Mouse (Mus musculus) hindbrain, postnatal 0 days (tissue): ENCODE measurements around the gene Kansl3. TPM values are rescaled to one million over a fixed set of nuclear protein-coding genes. Genes with fewer than 3 reads are reported as not detected.

Source experiments
- ATAC-seq: fragments of 200-750 bp; cut with Nextera tagmentation; 2 replicates; pipeline ENCODE4 v1.8.0; 2017; ENCODE audit warnings: mild to moderate bottlenecking, moderate TSS enrichment, moderate library complexity
- DNase-seq: peaks from one replicate; pipeline ENCODE4 v3.0.0-alpha.2; 2015; ENCODE audit warnings: low spot score
- H3K27ac ChIP-seq: fragments of 300-500 bp; sonication (generic); 2 replicates; pipeline ENCODE4 v1.5.1; 2014; ENCODE audit warnings: mild to moderate bottlenecking
- H3K27me3 ChIP-seq: fragments of 300-500 bp; sonication (generic); 2 replicates; pipeline ENCODE4 v1.6.1; 2014; ENCODE audit warnings: low read length, mixed read lengths; ENCODE audit not compliant: insufficient read depth
- H3K36me3 ChIP-seq: fragments of 300-500 bp; sonication (generic); 2 replicates; pipeline ENCODE4 v1.6.1; 2014; ENCODE audit warnings: low read length, mixed read lengths; ENCODE audit not compliant: insufficient read depth
- H3K4me1 ChIP-seq: fragments of 300-500 bp; sonication (generic); 2 replicates; pipeline ENCODE4 v1.6.1; 2014; ENCODE audit warnings: antibody characterized with exemption, low read length, mixed read lengths; ENCODE audit not compliant: insufficient read depth
- H3K4me2 ChIP-seq: fragments of 300-500 bp; sonication (generic); 2 replicates; pipeline ENCODE4 v1.6.1; 2014; ENCODE audit warnings: low read depth, mild to moderate bottlenecking, low read length, moderate library complexity, mixed read lengths
- H3K4me3 ChIP-seq: fragments of 300-500 bp; sonication (generic); 2 replicates; pipeline ENCODE4 v1.5.1; 2014; ENCODE audit warnings: low read length
- H3K9ac ChIP-seq: fragments of 300-500 bp; sonication (generic); replicated peaks from 2 replicates; pipeline ENCODE4 v1.6.1; 2014; ENCODE audit warnings: mild to moderate bottlenecking, low read length, moderate library complexity, mixed read lengths
- H3K9me3 ChIP-seq: fragments of 300-500 bp; sonication (generic); 2 replicates; pipeline ENCODE4 v1.6.1; 2016; ENCODE audit warnings: low read length, mixed read lengths
- CTCF ChIP-seq: IDR thresholded peaks from 2 replicates; pipeline ENCODE4 v1.5.1; 2016; ENCODE audit warnings: antibody characterized with exemption, control low read depth, low read depth
- WGBS: fragments of 180-500 bp; shearing (Covaris S2); extraction: QIAGEN DNeasy Blood & Tissue Kit; methylation state at CpG from one replicate; pipeline ENCODE4 v1.1.7; 2014; 5-methylcytosine and 5-hydroxymethylcytosine counted together
- polyA plus RNA-seq: library from polyadenylated mRNA; unstranded; fragments of >200 nt; fragmentation: Nextera tagmentation; extraction: Ambion mirVana; gene quantifications from 2 replicates; pipeline ENCODE4 v1.2.1, GENCODE M21; 2015
- total RNA-seq: library from RNA; depleted of rRNA; stranded (reverse); fragments of >200 nt; gene quantifications from 2 replicates; pipeline ENCODE4 v1.2.3, GENCODE M21; 2014

Kansl3 gene
- total and polyA plus RNA-seq, 2 experiments from 2014 or later, result 31.5 to 60.4 TPM

DNA sequence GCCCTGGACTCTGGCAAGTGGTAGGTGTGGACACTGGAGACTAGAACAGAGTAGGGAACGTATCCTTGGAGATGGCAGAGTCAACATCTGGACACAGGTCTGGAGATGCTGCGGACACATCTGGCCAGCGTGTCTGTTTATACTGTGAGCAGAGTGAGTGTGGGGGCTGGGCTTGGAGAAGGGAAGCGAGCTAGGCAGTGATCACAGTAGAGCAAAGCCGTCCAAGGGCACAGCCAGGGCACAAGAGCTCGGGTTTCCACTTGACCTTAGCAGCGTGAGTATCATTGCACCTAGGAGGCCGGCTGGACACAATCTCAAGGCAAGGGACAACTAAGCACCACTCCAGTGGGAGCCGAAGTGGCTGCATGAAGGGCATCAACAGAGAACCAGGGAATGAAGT lies 45.9 kb downstream of the Kansl3 start:
- ATAC-seq (no peak), DNase-seq (no peak)
- no peaks in the 10 kb centered on the region for H3K4me1 ChIP-seq
- H3K27ac ChIP-seq, result no peak overlapping the region
- H3K9me3 ChIP-seq, result no peaks in the 10 kb centered on the region
- H3K4me3 ChIP-seq, result no peak overlapping the region
- H3K4me2 ChIP-seq, result no peak overlapping the region
- peaks cover 3% of the 10 kb centered on the region for H3K36me3 ChIP-seq
- H3K9ac ChIP-seq, result no peak overlapping the region
- H3K27me3 ChIP-seq, result no peaks in the 10 kb centered on the region
- WGBS, result 78% methylated on average over 9 of the region's 9 CpGs
- no peak for TF ChIP-seq CTCF

DNA sequence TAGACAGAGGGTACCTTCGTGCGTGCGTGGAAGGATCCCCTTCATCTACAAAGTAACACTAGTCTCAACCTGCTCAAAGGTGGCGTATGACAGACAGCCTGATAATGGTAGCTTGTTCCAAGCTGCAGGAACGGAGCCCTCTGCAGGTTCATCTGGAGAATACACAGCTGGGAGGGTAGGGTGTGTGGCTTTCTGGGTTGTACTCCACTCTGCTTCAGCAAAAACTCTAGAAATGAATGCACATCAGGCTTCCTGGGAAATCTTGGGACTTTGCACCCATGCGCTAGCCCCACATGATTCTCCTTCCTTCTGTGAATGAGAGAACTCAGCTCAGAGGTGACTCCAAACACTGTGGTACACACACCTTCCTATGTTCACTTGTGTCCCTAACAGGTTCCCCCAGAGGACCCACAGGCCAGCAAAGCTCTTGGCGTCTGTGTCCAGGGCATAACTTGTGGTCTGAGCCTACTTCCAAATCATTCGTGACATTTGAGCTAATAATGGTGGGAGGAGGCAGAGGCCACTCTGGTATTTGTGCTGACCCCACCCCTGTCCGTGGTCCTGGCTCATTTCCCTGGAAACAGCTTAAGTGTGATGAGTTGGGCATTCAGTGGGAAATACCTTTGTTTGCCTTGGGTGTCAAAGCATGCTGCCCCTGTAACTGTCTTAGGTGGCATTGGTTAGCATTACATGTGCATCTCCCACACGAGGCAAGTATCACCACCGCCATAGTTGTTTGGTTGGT lies 47.0 kb downstream of the Kansl3 start:
- Histone ChIP-seq H3K4me1 (no peaks in the 10 kb centered on the region), H3K36me3 (peaks cover 3% of the 10 kb centered on the region), H3K27ac (no peak overlapping the region), H3K27me3 (no peaks in the 10 kb centered on the region), H3K4me3 (no peak overlapping the region), H3K9me3 (no peaks in the 10 kb centered on the region), H3K9ac (no peak overlapping the region), H3K4me2 (no peak overlapping the region)
- TF ChIP-seq CTCF, result peak; percentile 48
- ATAC-seq, result no peak
- DNase-seq, result no peak
- 76% methylated on average over 11 of the region's 11 CpGs for WGBS

DNA sequence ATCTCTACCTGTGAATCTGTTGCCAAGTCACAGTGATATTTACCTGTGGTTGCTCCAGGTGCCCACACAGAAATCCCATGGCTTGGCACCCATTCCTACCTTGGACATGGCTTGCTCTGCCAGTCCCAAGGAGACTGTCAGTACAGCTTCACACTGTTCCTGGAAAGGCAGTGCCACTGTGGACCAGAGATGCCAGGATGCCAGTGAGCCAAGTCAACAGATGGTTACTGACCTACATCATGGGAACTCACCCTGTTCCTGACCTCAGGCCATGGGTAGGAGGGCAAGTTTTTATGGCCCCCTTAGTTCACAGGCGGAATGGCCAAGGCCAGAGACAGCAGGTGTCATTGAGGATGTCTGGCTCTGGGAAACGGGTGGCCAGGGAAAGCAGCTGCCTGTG lies 47.8 kb downstream of the Kansl3 start:
- no peaks in the 10 kb centered on the region for H3K27me3 ChIP-seq
- H3K27ac ChIP-seq, result no peak overlapping the region
- 85% methylated on average over 2 of the region's 2 CpGs for WGBS
- no peak overlapping the region for H3K4me3 ChIP-seq
- no peaks in the 10 kb centered on the region for H3K4me1 ChIP-seq
- H3K9ac ChIP-seq, result no peak overlapping the region
- no peak overlapping the region for H3K4me2 ChIP-seq
- no peaks in the 10 kb centered on the region for H3K9me3 ChIP-seq
- no peak for TF ChIP-seq CTCF
- H3K36me3 ChIP-seq, result peaks cover 3% of the 10 kb centered on the region
- ATAC-seq (no peak), DNase-seq (no peak)

DNA sequence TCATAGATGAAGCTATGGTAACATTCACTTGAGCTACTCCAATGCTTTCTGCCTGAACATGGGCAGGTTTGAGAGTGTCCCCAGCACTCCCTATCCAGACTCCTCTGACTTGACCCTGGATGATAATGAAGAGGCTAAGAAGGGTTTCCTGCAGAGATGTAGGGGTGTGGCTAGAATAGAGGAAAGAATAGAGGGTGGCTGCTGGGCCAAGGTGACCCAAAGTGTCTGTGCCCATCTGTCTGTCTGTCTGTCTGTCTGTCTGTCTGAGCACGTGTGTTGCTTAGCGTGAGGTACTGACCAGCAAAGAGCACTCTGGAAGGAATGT lies 53.2 kb downstream of the Kansl3 start:
- H3K4me1 ChIP-seq, result no peaks in the 10 kb centered on the region
- H3K27me3 ChIP-seq, result no peaks in the 10 kb centered on the region
- no peak overlapping the region for H3K9ac ChIP-seq
- no peak overlapping the region for H3K4me3 ChIP-seq
- peaks cover 3% of the 10 kb centered on the region for H3K36me3 ChIP-seq
- no peak for ATAC-seq
- H3K4me2 ChIP-seq, result no peak overlapping the region
- no peak for TF ChIP-seq CTCF
- no peak overlapping the region for H3K27ac ChIP-seq
- DNase-seq, result no peak
- WGBS, result 81% methylated on average over 2 of the region's 2 CpGs
- H3K9me3 ChIP-seq, result no peaks in the 10 kb centered on the region

DNA sequence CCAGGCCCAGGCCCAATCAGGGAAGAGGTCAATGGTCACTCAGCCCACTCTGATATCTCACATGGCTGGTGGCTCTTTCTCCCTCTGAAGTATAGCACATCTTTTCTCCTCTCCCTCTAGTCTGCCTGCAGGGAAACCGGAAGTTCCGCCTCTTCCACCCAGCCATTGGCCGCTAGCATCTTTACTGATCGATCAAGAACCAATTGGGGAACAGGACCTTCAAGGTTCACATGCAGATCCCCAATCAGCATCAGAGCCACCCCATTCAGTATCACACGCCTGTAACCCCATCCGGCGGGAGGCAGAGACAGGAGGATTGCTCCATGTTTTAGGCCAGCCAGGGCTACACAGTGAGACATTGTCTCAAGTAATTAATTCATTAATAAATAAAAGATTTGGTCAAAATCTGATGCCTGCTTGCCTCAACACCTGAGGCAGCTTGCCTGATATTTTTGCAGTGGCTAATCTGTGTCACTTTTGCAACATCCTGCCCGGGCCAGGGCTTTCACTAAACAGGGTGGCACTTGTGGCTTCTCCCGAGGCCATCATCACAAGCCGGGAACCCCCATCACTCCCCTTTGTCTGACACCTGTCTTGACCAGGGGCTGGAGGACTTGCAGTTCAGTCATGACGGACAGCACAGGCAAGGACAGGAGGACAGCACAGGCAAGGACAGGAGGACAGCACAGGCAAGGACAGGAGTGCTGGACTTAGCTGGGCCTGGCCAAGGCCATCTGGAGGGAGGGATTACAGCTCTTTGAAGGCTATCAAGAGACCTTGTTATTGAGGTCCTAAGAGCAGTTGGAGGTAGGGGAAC lies 53.8 kb downstream of the Kansl3 start:
- no peak overlapping the region for H3K4me2 ChIP-seq
- no peak for TF ChIP-seq CTCF
- H3K9me3 ChIP-seq, result no peaks in the 10 kb centered on the region
- H3K27ac ChIP-seq, result no peak overlapping the region
- DNase-seq (peak; percentile 27), ATAC-seq (no peak)
- 89% methylated on average over 11 of the region's 11 CpGs for WGBS
- no peak overlapping the region for H3K4me3 ChIP-seq
- no peaks in the 10 kb centered on the region for H3K4me1 ChIP-seq
- H3K9ac ChIP-seq, result no peak overlapping the region
- peaks cover under 1% of the 10 kb centered on the region for H3K36me3 ChIP-seq
- no peaks in the 10 kb centered on the region for H3K27me3 ChIP-seq

DNA sequence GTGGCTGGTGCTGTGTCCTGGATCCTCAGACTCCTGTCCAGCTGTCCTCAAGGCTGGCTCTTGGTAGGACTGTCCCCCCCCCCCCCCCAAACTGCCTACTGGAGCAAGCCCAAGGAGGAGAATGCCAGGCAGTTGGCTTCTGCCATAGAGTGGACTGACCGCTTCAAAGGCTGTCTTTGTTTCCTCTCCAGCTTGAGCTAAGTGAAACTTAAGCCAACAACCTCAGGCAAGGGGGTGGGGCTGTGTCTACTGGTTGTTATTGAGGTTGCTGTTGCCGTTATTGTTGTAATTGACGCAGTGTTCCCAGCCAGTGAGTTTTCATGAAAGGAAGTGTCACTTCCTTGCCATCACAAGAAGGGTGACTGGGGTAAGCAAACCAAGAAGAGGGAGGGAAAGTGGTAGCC lies 59.5 kb downstream of the Kansl3 start:
- no peaks in the 10 kb centered on the region for H3K9me3 ChIP-seq
- no peak overlapping the region for H3K27ac ChIP-seq
- peak overlapping the region; percentile 1; the same call in 1 of the 2 replicates for H3K4me3 ChIP-seq
- DNase-seq (peak; percentile 81), ATAC-seq (peak; percentile 76)
- no peak for TF ChIP-seq CTCF
- H3K36me3 ChIP-seq, result no peaks in the 10 kb centered on the region
- WGBS, result 32% methylated on average over 3 of the region's 3 CpGs
- peak overlapping the region; percentile 92 for H3K4me2 ChIP-seq
- H3K4me1 ChIP-seq, result peaks cover 8% of the 10 kb centered on the region; the same call in 1 of the 2 replicates
- no peaks in the 10 kb centered on the region for H3K27me3 ChIP-seq
- no peak overlapping the region for H3K9ac ChIP-seq

DNA sequence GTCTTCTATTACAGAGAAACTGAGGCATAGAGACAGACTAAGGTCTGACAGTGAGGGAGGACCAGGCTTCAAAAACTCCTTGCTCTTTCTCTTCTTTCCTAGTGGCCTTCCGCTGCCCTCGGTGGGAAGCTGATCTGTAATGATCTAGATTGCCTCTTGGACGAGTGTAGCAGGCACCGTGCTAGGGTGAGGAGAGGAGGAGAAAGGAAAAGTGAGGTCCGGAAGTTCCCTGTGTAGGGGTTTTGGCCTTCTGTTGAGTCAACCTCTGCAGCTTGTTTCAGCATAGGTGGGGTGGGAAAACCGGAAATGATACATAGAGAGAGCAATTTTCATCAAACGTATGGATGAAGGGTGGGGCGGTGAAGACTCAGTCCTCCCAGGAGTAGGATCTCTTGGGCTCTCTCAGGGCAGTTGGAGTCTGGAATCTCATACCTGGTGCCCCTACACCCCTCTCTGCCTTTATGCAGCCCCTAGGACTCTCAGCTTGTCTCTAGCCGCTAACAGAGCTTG lies 60.0 kb downstream of the Kansl3 start:
- H3K4me2 ChIP-seq, result peak overlapping the region; percentile 92
- WGBS, result 54% methylated on average over 9 of the region's 9 CpGs

More for the DNA sequence above, 60.0 kb downstream of the Kansl3 start:
- H3K4me3 ChIP-seq, result peak overlapping the region; percentile 56; the same call in 1 of the 2 replicates
- DNase-seq (no peak), ATAC-seq (no peak)
- H3K9ac ChIP-seq, result 0 out of 2 replicates have a peak overlapping the region, but pooled peaks have one; percentile 67
- no peaks in the 10 kb centered on the region for H3K27me3 ChIP-seq
- H3K36me3 ChIP-seq, result no peaks in the 10 kb centered on the region
- H3K27ac ChIP-seq, result 0 out of 2 replicates have a peak overlapping the region, but pooled peaks have one; percentile 16
- peaks cover 8% of the 10 kb centered on the region; the same call in 1 of the 2 replicates for H3K4me1 ChIP-seq
- no peak for TF ChIP-seq CTCF
- H3K9me3 ChIP-seq, result no peaks in the 10 kb centered on the region
